Mouse (Mus musculus) right cerebral cortex, adult 2 months (tissue): ENCODE measurements at regions not wholly inside any gene's neighbourhood (a gene's known extent, or its start where the extent isn't known, plus 50 kb on each side); places are given as distances from the start of the nearest gene placed in this dataset.
"Not testable (repeated sequence)": the region's sequence is repeated elsewhere in the genome, so short reads cannot be mapped to it uniquely, and the experiment has no call there.

ENCODE experiments used
- DNase-seq, 2 experiments: peaks; one replicate each; pipeline ENCODE4 v3.0.0; 2021 to 2022; ENCODE audit warnings: low spot score in 2 of 2

- peak; percentile 54 to 66 for DNase-seq
Observed at GRCm38 (mm10) chr10:19491513-19492380, 100.0 kb upstream of the Ifngr1 start.

- DNase-seq = no peak
Observed at GRCm38 (mm10) chr10:19494461-19495105, 97.2 kb upstream of the Ifngr1 start.

- no peak for DNase-seq
Observed at GRCm38 (mm10) chr10:19498112-19498511, 93.6 kb upstream of the Ifngr1 start.

- DNase-seq = no peak
Observed at GRCm38 (mm10) chr10:19502874-19503273, 88.9 kb upstream of the Ifngr1 start.

GRCm38 (mm10) chr10:19503846-19504765, 87.6 kb upstream of the Ifngr1 start:
- DNase-seq = no peak

GRCm38 (mm10) chr10:19505174-19505573, 86.6 kb upstream of the Ifngr1 start:
- DNase-seq = no peak

GRCm38 (mm10) chr10:19505979-19506378, 85.8 kb upstream of the Ifngr1 start:
- no peak for DNase-seq

GRCm38 (mm10) chr10:19506434-19506833, 85.3 kb upstream of the Ifngr1 start:
- no peak for DNase-seq

- DNase-seq = no peak
Observed at GRCm38 (mm10) chr10:19508221-19508745, 83.5 kb upstream of the Ifngr1 start.

GRCm38 (mm10) chr10:19510047-19510446, 81.7 kb upstream of the Ifngr1 start:
- DNase-seq = no peak

- DNase-seq = not testable (repeated sequence)
Observed at GRCm38 (mm10) chr10:19514366-19514765, 77.4 kb upstream of the Ifngr1 start.

GRCm38 (mm10) chr10:19514837-19515236, 76.9 kb upstream of the Ifngr1 start:
- no peak for DNase-seq

- no peak for DNase-seq
Observed at GRCm38 (mm10) chr10:19516011-19516410, 75.7 kb upstream of the Ifngr1 start.

GRCm38 (mm10) chr10:19517093-19517492, 74.7 kb upstream of the Ifngr1 start:
- no peak for DNase-seq

- no peak for DNase-seq
Observed at GRCm38 (mm10) chr10:19518763-19519162, 73.0 kb upstream of the Ifngr1 start.

GRCm38 (mm10) chr10:19522198-19522597, 69.6 kb upstream of the Ifngr1 start:
- no peak for DNase-seq

GRCm38 (mm10) chr10:19525939-19526338, 65.8 kb upstream of the Ifngr1 start:
- no peak for DNase-seq

- no peak for DNase-seq
Observed at GRCm38 (mm10) chr10:19526353-19526752, 65.4 kb upstream of the Ifngr1 start.

- no peak for DNase-seq
Observed at GRCm38 (mm10) chr10:19529655-19530054, 62.1 kb upstream of the Ifngr1 start.

GRCm38 (mm10) chr10:19530056-19530455, 61.7 kb upstream of the Ifngr1 start:
- no peak for DNase-seq

GRCm38 (mm10) chr10:19531452-19531851, 60.3 kb upstream of the Ifngr1 start:
- DNase-seq = no peak

- DNase-seq = no peak
Observed at GRCm38 (mm10) chr10:19532790-19533189, 59.0 kb upstream of the Ifngr1 start.
